In the genomic region with DNA sequence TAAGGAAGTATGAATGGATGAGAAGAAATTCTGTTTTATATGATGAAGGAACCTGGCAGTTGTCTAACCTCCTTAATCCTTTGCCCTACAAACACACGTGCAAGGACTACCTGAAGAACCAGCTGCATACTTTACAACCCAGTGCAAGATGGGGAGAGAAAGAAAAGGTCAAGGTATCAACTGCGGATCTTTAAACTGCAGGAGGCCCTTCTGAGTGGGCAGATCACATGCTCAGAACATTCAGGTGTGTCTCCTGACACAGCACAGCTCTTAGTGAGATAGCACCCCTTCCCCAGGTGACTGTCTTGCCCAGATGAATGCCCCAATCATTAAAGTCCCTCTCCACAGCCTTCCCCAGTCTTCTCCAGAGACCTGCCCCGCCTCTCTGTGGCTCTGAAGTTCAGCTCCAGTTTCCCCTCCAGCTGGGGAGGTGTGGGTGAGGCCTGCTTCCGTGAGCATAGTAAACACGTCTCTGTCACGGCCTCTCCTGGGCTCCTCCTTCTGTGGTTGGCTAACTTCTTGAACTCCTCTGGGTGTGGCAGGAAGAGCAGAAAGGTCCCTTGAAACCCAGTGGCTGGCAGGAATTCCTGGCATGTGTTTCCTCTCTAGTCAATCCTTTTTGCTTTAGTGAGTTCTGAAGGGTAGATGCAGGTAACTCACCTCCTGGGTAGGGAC, we compare ENCODE assay signal across 8 mouse cellular contexts. TPM values are rescaled to one million over a fixed set of nuclear protein-coding genes. Genes with fewer than 3 reads are reported as not detected.
A peak's percentile ranks its signal among the peaks of the same experiment; 100 is the strongest.
DNase-seq lines count a peak whose midpoint lies in the region.

No protein-coding gene starts in this region.

- DNase-seq in heart, adult 9 months (ENCODE audit: low spot score in 2 of 2), result peak; percentile 4 to 9
- no peak for DNase-seq in heart, postnatal 4 days
- DNase-seq in kidney, adult 11 months, result peak; percentile 46
- DNase-seq in lung, postnatal 25 days (ENCODE audit: low spot score), result peak; percentile 77
- peak; percentile 16 for DNase-seq in urinary bladder, postnatal 10 days (ENCODE audit: low spot score)
- no peak for DNase-seq in right cerebral cortex, adult 18-20 months
- no peak for DNase-seq in adrenal gland, postnatal 4 days (ENCODE audit: low spot score in 2 of 2)
- no peak for DNase-seq in adrenal gland, adult 8-10 months

RNA-seq across cellular contexts. Expression of gene Proser2, which starts 32.5 kb away (rescaled TPM):
- 10 to 100 TPM; 13.3 to 15.6 TPM for total RNA-seq in heart, postnatal 4 days (2021)
- 10 to 100 TPM; 11.2 to 11.5 TPM for total RNA-seq in adrenal gland, postnatal 4 days (2021)
- total RNA-seq in adrenal gland, adult 8-10 months (2022), result 10 to 100 TPM; 15.6 to 19.0 (median 17.1) TPM

RNA-seq across cellular contexts. Expression of gene Echdc3, which starts 50.3 kb away (rescaled TPM):
- 10 to 100 TPM in 1 of 2 experiments, 1 to 10 TPM in 1; 9.9 to 12.2 TPM for total RNA-seq in heart, postnatal 4 days (2021)
- total RNA-seq in adrenal gland, postnatal 4 days (2021), result 10 to 100 TPM; 46.5 to 52.3 TPM
- total RNA-seq in adrenal gland, adult 8-10 months (2022), result 10 to 100 TPM; 33.7 to 77.4 (median 52.6) TPM

Comparison
In these comparisons a context has a peak if more than half of its experiments do, and no peak if none do; other contexts are left out.
1. DNase-seq: peak in heart, adult 9 months (2 of 2), kidney, adult 11 months (single experiment), lung, postnatal 25 days (single experiment) and urinary bladder, postnatal 10 days (single experiment); none in heart, postnatal 4 days (single experiment), right cerebral cortex, adult 18-20 months (single experiment), adrenal gland, postnatal 4 days (0 of 2) and adrenal gland, adult 8-10 months (single experiment).